Mouse (Mus musculus): ENCODE measurements around the gene Napa. TPM values are rescaled to one million over a fixed set of nuclear protein-coding genes. Genes with fewer than 3 reads are reported as not detected.

Napa gene
- polyA plus RNA-seq, 1 experiment from 2014 or later, result 162 TPM

DNA sequence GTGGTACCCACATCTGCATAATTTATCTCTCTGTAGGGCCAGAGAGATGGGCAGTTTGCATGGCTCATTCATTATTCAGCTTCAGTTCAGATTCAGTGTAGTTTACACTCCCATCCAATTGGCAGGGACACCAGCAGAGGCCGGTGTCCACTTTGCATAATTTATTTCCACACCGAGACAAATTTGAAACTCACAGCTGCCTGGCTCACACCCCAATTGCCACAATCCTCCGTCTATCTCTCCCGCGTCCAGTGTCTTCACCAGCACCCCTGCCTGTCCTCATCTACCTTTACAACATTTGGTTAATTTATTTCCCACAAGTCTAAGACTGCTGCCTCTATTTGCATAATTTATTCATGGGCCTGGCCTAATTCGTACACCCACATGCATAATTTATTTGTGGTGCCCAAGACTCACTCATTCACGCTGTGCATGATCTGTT is 36.7 kb downstream of the Napa start:
- H3K4me1 ChIP-seq (ENCODE audit: control insufficient read depth, insufficient read depth, low read length), result peaks cover 17% of the 10 kb centered on the region
- DNase-seq (ENCODE audit: low spot score, missing footprints), result no peak

DNA sequence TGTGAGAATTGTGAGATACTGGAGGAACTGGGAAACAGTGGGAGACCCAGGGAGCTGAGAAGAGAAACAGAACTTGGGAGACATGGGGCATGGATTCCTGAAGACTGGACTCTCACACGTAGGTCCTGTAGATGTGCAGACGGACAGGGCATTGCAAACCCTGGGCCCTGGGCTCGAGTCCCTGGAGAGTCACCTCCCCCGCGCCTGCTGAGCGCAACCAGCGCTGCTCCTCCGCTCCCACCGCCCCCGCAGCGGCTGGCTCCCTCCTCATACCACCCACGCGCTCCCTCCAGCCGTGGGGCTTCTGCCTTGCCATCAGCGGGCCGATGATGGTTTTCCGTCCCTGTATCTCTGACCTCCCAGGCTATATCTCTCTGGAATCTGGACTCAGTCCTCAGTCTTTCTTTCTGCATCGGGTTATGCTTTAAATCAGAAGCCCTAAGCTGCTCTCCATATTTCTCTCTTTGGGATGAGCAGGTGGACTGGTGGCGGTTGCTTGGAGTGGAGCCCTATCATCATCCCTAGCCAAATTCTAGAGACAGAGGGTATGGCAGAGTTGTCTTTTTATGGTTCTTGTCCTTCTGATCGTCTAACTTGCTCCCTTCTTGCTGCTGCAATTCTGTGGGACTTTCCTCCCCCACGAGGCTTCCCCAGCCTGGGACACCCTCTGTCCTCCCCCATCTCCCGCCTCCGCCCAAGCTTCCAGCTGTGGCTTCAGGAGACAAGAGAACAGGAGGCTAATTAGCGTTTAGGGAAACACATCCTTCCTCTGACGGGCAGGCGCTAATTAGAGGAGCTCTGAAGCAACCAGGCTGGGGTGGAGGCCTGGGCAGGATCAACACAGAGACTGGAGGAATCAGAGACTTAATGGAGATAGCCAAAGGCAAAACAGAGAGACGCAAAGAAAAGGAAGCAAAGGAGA is 48.5 kb downstream of the Napa start:
- WGBS, result 38% methylated on average over 27 of the region's 27 CpGs

More for the DNA sequence above, 36.7 kb downstream of the Napa start:
- Histone ChIP-seq H3K9me3 (ENCODE audit: control insufficient read depth, low read length) (no peaks in the 10 kb centered on the region), H3K36me3 (ENCODE audit: control insufficient read depth, insufficient read depth, low read length) (no peaks in the 10 kb centered on the region), H3K27me3 (ENCODE audit: control insufficient read depth, insufficient read depth, low read length) (no peaks in the 10 kb centered on the region), H3K4me3 (ENCODE audit: low read depth, low read length) (no peak overlapping the region), H3K9ac (ENCODE audit: low read length) (no peak overlapping the region), H3K27ac (ENCODE audit: low read depth, low read length) (no peak overlapping the region; the same call in 1 of the 2 replicates), H3K4me2 (no peak overlapping the region)
- ATAC-seq (ENCODE audit: low FRiP score), result peak; percentile 43
- 65% methylated on average over 7 of the region's 7 CpGs for WGBS

GRCm38 (mm10) chr7:16147643-16148042 is 49.4 kb downstream of the Napa start:
- 17% methylated on average over 15 of the region's 15 CpGs for WGBS
- H3K27ac ChIP-seq (ENCODE audit: low read depth, low read length), result no peak overlapping the region

More for the DNA sequence above, 48.5 kb downstream of the Napa start:
- no peak overlapping the region for H3K4me3 ChIP-seq (ENCODE audit: low read depth, low read length)
- H3K27ac ChIP-seq (ENCODE audit: low read depth, low read length), result no peak overlapping the region
- no peaks in the 10 kb centered on the region for H3K4me1 ChIP-seq (ENCODE audit: control insufficient read depth, insufficient read depth, low read length)
- H3K9ac ChIP-seq (ENCODE audit: low read length), result no peak overlapping the region
- H3K27me3 ChIP-seq (ENCODE audit: control insufficient read depth, insufficient read depth, low read length), result no peaks in the 10 kb centered on the region
- no peaks in the 10 kb centered on the region for H3K9me3 ChIP-seq (ENCODE audit: control insufficient read depth, low read length)
- no peak for DNase-seq (ENCODE audit: low spot score, missing footprints)
- ATAC-seq (ENCODE audit: low FRiP score), result no peak; the same call in 1 of the 2 replicates
- H3K36me3 ChIP-seq (ENCODE audit: control insufficient read depth, insufficient read depth, low read length), result no peaks in the 10 kb centered on the region
- H3K4me2 ChIP-seq, result no peak overlapping the region

GRCm38 (mm10) chr7:16149241-16149640 is 51.0 kb downstream of the Napa start:
- DNase-seq (ENCODE audit: low spot score, missing footprints), result no peak
- no peaks in the 10 kb centered on the region for H3K9me3 ChIP-seq (ENCODE audit: control insufficient read depth, low read length)
- H3K4me2 ChIP-seq, result no peak overlapping the region
- H3K36me3 ChIP-seq (ENCODE audit: control insufficient read depth, insufficient read depth, low read length), result no peaks in the 10 kb centered on the region
- H3K4me3 ChIP-seq (ENCODE audit: low read depth, low read length), result no peak overlapping the region
- ATAC-seq (ENCODE audit: low FRiP score), result no peak
- no peaks in the 10 kb centered on the region for H3K27me3 ChIP-seq (ENCODE audit: control insufficient read depth, insufficient read depth, low read length)
- 60% methylated on average over 5 of the region's 5 CpGs for WGBS
- H3K27ac ChIP-seq (ENCODE audit: low read depth, low read length), result no peak overlapping the region
- no peaks in the 10 kb centered on the region for H3K4me1 ChIP-seq (ENCODE audit: control insufficient read depth, insufficient read depth, low read length)
- H3K9ac ChIP-seq (ENCODE audit: low read length), result no peak overlapping the region

More at GRCm38 (mm10) chr7:16147643-16148042, 49.4 kb downstream of the Napa start:
- Histone ChIP-seq H3K4me3 (ENCODE audit: low read depth, low read length) (no peak overlapping the region), H3K36me3 (ENCODE audit: control insufficient read depth, insufficient read depth, low read length) (no peaks in the 10 kb centered on the region), H3K4me2 (no peak overlapping the region), H3K27me3 (ENCODE audit: control insufficient read depth, insufficient read depth, low read length) (no peaks in the 10 kb centered on the region), H3K9me3 (ENCODE audit: control insufficient read depth, low read length) (no peaks in the 10 kb centered on the region), H3K9ac (ENCODE audit: low read length) (no peak overlapping the region), H3K4me1 (ENCODE audit: control insufficient read depth, insufficient read depth, low read length) (no peaks in the 10 kb centered on the region)
- DNase-seq (ENCODE audit: low spot score, missing footprints) (peak; percentile 95), ATAC-seq (ENCODE audit: low FRiP score) (no peak)

DNA sequence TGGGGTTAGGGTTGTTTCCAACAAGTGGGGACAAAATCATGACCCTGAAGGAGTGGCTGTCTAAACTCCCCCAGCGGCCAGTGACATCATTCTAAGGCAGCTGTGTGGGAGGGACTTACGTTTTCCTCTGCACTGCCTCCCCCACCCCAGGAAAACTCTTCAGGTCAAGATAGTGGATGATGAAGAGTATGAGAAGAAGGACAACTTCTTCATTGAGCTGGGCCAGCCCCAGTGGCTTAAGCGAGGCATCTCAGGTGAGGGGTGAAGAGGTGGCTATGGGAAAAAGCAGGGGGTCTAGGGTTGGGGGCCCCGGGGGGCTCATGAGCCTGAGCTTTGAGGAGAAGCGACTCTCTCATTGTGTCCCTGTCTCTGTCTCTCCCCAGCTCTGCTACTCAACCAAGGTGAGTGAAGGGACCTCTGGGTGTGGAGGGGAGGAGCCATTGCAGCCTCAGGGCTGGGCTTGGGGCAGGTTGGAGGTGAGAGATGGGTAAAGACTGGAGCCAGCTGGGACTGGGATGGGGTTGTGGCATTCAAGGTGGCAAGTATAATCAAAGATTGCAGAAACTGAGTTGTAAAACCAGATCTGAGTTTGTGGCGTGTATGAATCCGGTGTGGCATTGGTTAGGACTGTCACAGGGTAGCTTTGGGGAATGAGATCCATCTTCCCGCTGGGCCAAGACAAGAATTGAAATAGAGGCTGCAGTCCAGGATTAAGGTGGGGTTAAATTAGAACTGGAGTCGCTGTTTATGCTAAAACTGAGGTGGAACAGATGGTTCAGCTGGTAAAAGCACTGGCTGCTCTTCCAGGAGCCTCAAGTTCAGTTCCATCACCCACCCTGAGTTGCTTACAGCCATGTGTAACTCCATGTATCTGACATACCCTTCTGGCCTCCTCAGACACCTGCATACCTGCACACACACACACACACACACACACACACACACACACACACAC is 52.2 kb downstream of the Napa start:
- DNase-seq (ENCODE audit: low spot score, missing footprints) (no peak), ATAC-seq (ENCODE audit: low FRiP score) (no peak)
- Histone ChIP-seq H3K27me3 (ENCODE audit: control insufficient read depth, insufficient read depth, low read length) (no peaks in the 10 kb centered on the region), H3K27ac (ENCODE audit: low read depth, low read length) (no peak overlapping the region), H3K4me2 (no peak overlapping the region), H3K9ac (ENCODE audit: low read length) (no peak overlapping the region), H3K36me3 (ENCODE audit: control insufficient read depth, insufficient read depth, low read length) (no peaks in the 10 kb centered on the region), H3K4me3 (ENCODE audit: low read depth, low read length) (no peak overlapping the region), H3K9me3 (ENCODE audit: control insufficient read depth, low read length) (no peaks in the 10 kb centered on the region), H3K4me1 (ENCODE audit: control insufficient read depth, insufficient read depth, low read length) (no peaks in the 10 kb centered on the region)
- 75% methylated on average over 9 of the region's 9 CpGs for WGBS

DNA sequence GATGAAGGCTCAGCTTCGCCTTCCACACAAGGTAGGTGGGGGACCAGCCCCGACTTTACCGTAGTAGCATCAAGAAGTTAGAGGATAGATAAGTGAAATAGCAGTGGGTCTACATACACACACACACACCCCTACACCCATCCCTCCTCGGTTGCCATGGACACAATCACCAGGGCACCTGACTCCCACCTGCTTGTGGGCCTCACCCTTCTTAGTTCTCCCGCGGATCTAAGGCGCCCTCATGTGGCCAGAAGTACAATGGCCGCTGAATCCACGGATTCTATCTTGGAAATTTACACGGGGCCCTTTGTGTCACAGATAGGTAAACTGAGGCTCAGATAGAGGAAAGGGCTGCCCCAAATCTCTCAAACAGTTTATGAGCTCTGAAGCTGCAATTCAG is 55.3 kb downstream of the Napa start:
- peaks cover 6% of the 10 kb centered on the region for H3K27me3 ChIP-seq (ENCODE audit: control insufficient read depth, insufficient read depth, low read length)
- no peak overlapping the region for H3K4me3 ChIP-seq (ENCODE audit: low read depth, low read length)
- DNase-seq (ENCODE audit: low spot score, missing footprints) (peak; percentile 96), ATAC-seq (ENCODE audit: low FRiP score) (peak; percentile 86)
- H3K4me2 ChIP-seq, result no peak overlapping the region
- H3K9me3 ChIP-seq (ENCODE audit: control insufficient read depth, low read length), result no peaks in the 10 kb centered on the region
- H3K27ac ChIP-seq (ENCODE audit: low read depth, low read length), result no peak overlapping the region
- no peak overlapping the region for H3K9ac ChIP-seq (ENCODE audit: low read length)
- WGBS, result 21% methylated on average over 10 of the region's 10 CpGs
- peaks cover under 1% of the 10 kb centered on the region; the same call in 1 of the 2 replicates for H3K4me1 ChIP-seq (ENCODE audit: control insufficient read depth, insufficient read depth, low read length)
- no peaks in the 10 kb centered on the region for H3K36me3 ChIP-seq (ENCODE audit: control insufficient read depth, insufficient read depth, low read length)

DNA sequence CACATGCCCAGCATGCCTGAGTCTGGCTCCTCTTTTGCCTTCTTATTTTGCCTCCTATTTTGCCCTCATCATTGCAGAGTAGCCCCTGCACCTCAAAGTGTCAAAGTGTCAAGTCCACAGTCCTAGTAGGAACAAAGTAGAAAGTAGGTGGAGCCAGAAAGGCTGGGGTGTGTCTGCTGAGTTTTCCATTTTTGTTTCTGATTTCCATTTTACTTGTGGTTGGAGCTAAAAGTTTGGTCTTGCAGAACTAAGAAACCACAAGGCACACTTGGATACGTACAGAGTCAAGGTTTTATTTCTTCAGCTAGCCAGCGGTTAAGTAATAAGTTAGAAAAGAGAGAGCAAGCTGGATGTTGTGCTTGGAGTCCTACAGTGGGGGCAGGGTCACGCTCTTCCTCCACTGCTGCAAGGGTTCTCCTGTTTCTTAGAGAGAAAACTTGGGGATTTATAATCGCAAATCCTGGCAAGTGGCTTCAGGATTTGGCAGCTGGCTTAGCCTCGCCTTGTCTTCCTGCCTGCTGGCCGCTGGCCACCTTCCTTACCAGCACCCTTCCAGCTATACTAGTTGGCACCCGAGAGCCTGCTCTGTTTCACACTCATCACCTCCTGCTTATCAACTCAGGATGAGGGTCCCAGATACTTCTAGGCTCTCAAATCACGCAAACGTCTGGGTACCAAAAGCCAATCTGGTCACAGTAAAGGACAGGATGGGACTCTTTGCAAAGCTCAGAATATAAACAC is 57.0 kb downstream of the Napa start:
- Histone ChIP-seq H3K4me3 (ENCODE audit: low read depth, low read length) (no peak overlapping the region), H3K4me1 (ENCODE audit: control insufficient read depth, insufficient read depth, low read length) (peaks cover 3% of the 10 kb centered on the region; the same call in 1 of the 2 replicates), H3K9ac (ENCODE audit: low read length) (no peak overlapping the region), H3K4me2 (no peak overlapping the region), H3K36me3 (ENCODE audit: control insufficient read depth, insufficient read depth, low read length) (no peaks in the 10 kb centered on the region), H3K9me3 (ENCODE audit: control insufficient read depth, low read length) (no peaks in the 10 kb centered on the region), H3K27me3 (ENCODE audit: control insufficient read depth, insufficient read depth, low read length) (peaks cover 16% of the 10 kb centered on the region), H3K27ac (ENCODE audit: low read depth, low read length) (no peak overlapping the region)
- 77% methylated on average over 9 of the region's 9 CpGs for WGBS
- DNase-seq (ENCODE audit: low spot score, missing footprints) (no peak), ATAC-seq (ENCODE audit: low FRiP score) (no peak)

DNA sequence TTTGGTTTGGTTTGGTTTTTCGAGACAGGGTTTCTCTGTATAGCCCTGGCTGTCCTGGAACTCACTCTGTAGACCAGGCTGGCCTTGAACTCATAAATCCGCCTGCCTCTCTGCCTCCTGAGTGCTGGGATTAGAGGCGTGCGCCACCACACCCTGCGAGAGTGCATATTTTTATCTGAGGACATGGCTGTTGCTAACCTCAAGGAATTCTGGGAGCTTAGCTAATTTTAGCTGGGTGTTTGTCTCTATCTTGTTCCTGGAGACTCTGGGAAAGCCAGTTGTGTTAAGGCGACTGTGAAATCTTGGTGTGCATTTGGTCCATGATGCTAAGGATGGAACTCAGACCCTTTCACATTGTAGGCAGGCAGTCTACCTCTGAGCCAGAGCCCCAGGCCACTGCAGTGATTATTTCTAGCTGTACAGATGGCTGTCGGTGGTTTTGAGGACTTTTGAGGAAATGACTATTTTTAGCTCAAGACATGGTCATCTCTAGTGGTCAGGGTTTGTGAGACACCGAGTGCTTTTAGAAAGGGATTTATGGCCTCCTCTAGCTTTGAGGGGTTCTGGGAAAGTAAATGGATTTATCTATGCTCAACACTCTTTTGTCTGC is 58.0 kb downstream of the Napa start:
- ATAC-seq (ENCODE audit: low FRiP score) (no peak), DNase-seq (ENCODE audit: low spot score, missing footprints) (no peak)
- no peak overlapping the region for H3K9ac ChIP-seq (ENCODE audit: low read length)
- H3K4me3 ChIP-seq (ENCODE audit: low read depth, low read length), result no peak overlapping the region
- H3K4me2 ChIP-seq, result no peak overlapping the region
- H3K9me3 ChIP-seq (ENCODE audit: control insufficient read depth, low read length), result no peaks in the 10 kb centered on the region
- peaks cover 16% of the 10 kb centered on the region for H3K27me3 ChIP-seq (ENCODE audit: control insufficient read depth, insufficient read depth, low read length)
- H3K4me1 ChIP-seq (ENCODE audit: control insufficient read depth, insufficient read depth, low read length), result peaks cover 3% of the 10 kb centered on the region; the same call in 1 of the 2 replicates
- H3K36me3 ChIP-seq (ENCODE audit: control insufficient read depth, insufficient read depth, low read length), result no peaks in the 10 kb centered on the region
- WGBS, result 86% methylated on average over 8 of the region's 8 CpGs
- no peak overlapping the region for H3K27ac ChIP-seq (ENCODE audit: low read depth, low read length)

Data from midbrain, embryonic 11.5 days (tissue).